21 mouse cellular contexts compared by ENCODE assay signal in genomic region chr5:73690146-73690545, GRCm38 (mm10). TPM values are rescaled to one million over a fixed set of nuclear protein-coding genes. Genes with fewer than 3 reads are reported as not detected.
DNase-seq lines count a peak whose midpoint lies in the region; ATAC-seq and TF ChIP-seq lines count a peak whose summit lies in the region.
"Had no signal": no experiment of that assay in that cellular context is flagged by ENCODE, and none has a peak within 500 bp of the region (broad histone marks: within the 10 kb centered on the region; RNA-seq: fewer than 3 reads in every experiment).

No protein-coding gene starts in this region.

- H3K27me3 ChIP-seq in liver, adult 2 months (ENCODE audit: control insufficient read depth, insufficient read depth, low read length), result no peaks in the 10 kb centered on the region
- H3K27me3 ChIP-seq in liver, embryonic 12.5 days (replicated peaks), result no peaks in the 10 kb centered on the region
- H3K27me3 ChIP-seq in heart, embryonic 10.5 days (ENCODE audit: insufficient read depth, poor library complexity, severe bottlenecking), result no peaks in the 10 kb centered on the region
- H3K27me3 ChIP-seq in stomach, embryonic 14.5 days (ENCODE audit: control insufficient read depth, insufficient read depth, low read length), result no peaks in the 10 kb centered on the region
- H3K27me3 ChIP-seq in kidney, embryonic 14.5 days (ENCODE audit: control insufficient read depth, insufficient read depth, low read length), result no peaks in the 10 kb centered on the region
- no peaks in the 10 kb centered on the region for H3K27me3 ChIP-seq in forebrain, embryonic 10.5 days (ENCODE audit: poor library complexity, severe bottlenecking)
- H3K27me3 ChIP-seq: embryonic facial prominence, embryonic 13.5 days had no signal

- H3K4me1 ChIP-seq in liver, adult 2 months (ENCODE audit: control insufficient read depth, insufficient read depth, low read length), result no peaks in the 10 kb centered on the region
- no peaks in the 10 kb centered on the region for H3K4me1 ChIP-seq in liver, embryonic 12.5 days
- peaks cover 40% of the 10 kb centered on the region for H3K4me1 ChIP-seq in heart, embryonic 10.5 days
- H3K4me1 ChIP-seq in stomach, embryonic 14.5 days (ENCODE audit: control insufficient read depth, insufficient read depth, low read length), result peaks cover 9% of the 10 kb centered on the region; the same call in 1 of the 2 replicates
- H3K4me1 ChIP-seq in kidney, embryonic 14.5 days (ENCODE audit: control insufficient read depth, insufficient read depth, low read length), result no peaks in the 10 kb centered on the region
- H3K4me1 ChIP-seq in forebrain, embryonic 10.5 days, result peaks cover 21% of the 10 kb centered on the region

- no peaks in the 10 kb centered on the region for H3K9me3 ChIP-seq in liver, embryonic 12.5 days (replicated peaks)
- H3K9me3 ChIP-seq in heart, embryonic 10.5 days, result no peaks in the 10 kb centered on the region
- no peaks in the 10 kb centered on the region for H3K9me3 ChIP-seq in stomach, embryonic 14.5 days (ENCODE audit: control insufficient read depth, low read depth, low read length)
- no peaks in the 10 kb centered on the region for H3K9me3 ChIP-seq in kidney, embryonic 14.5 days (ENCODE audit: control insufficient read depth, low read length)
- H3K9me3 ChIP-seq in forebrain, embryonic 10.5 days, result no peaks in the 10 kb centered on the region
- H3K9me3 ChIP-seq: embryonic facial prominence, embryonic 13.5 days; midbrain, embryonic 10.5 days had no signal

- H3K27ac ChIP-seq in liver, adult 2 months (replicated peaks; ENCODE audit: insufficient read depth, low read depth, low read length), result no peak overlapping the region
- H3K27ac ChIP-seq in liver, embryonic 12.5 days, result no peak overlapping the region
- H3K27ac ChIP-seq in heart, embryonic 10.5 days, result peak overlapping the region; percentile 44
- H3K27ac ChIP-seq in stomach, embryonic 14.5 days (ENCODE audit: low read length), result no peak overlapping the region
- no peak overlapping the region for H3K27ac ChIP-seq in kidney, embryonic 14.5 days (ENCODE audit: low read depth, low read length)
- no peak overlapping the region for H3K27ac ChIP-seq in forebrain, embryonic 10.5 days
- H3K27ac ChIP-seq: embryonic facial prominence, embryonic 13.5 days; midbrain, embryonic 10.5 days had no signal

- no peak for TF ChIP-seq POLR2A in liver, adult 2 months (IDR thresholded peaks at IDR 0.05; ENCODE audit: extremely low read depth, insufficient read depth, low read length)

- 38% methylated on average over 2 of the region's 2 CpGs for WGBS in liver, adult 2 months
- 48% methylated on average over 2 of the region's 2 CpGs for WGBS in liver, embryonic 12.5 days (ENCODE audit: insufficient replicate concordance)
- WGBS in heart, embryonic 10.5 days, result 43% methylated on average over 2 of the region's 2 CpGs
- 42% methylated on average over 2 of the region's 2 CpGs for WGBS in stomach, embryonic 14.5 days
- 51% methylated on average over 2 of the region's 2 CpGs for WGBS in kidney, embryonic 14.5 days
- WGBS in forebrain, embryonic 10.5 days, result 65% methylated on average over 2 of the region's 2 CpGs

- peak; percentile 28 for DNase-seq in liver, adult 2 months (ENCODE audit: extremely low read depth, low read depth, low spot score)
- DNase-seq in heart, embryonic 10.5 days (ENCODE audit: low spot score), result no peak
- DNase-seq in heart, postnatal 4 days, result peak; percentile 43
- no peak for DNase-seq in forebrain, embryonic 10.5 days (ENCODE audit: extremely low spot score, low spot score)
- DNase-seq in kidney, adult 11 months, result no peak
- DNase-seq: adrenal gland, postnatal 14 days; B cell, adult 2 months; cerebellum, postnatal 36 days; kidney, postnatal 25 days; lung, adult 18-20 months; right cerebral cortex, adult 18-20 months; thymus, adult 18-20 months had no signal

- H3K79me2 ChIP-seq in liver, adult 2 months (ENCODE audit: control insufficient read depth, insufficient read depth, low read length), result no peaks in the 10 kb centered on the region

- no peak overlapping the region for H3K4me3 ChIP-seq in liver, adult 2 months (ENCODE audit: insufficient read depth, low read depth, low read length)
- no peak overlapping the region for H3K4me3 ChIP-seq in liver, embryonic 12.5 days
- no peak overlapping the region for H3K4me3 ChIP-seq in heart, embryonic 10.5 days
- H3K4me3 ChIP-seq in stomach, embryonic 14.5 days (ENCODE audit: low read depth, low read length), result no peak overlapping the region
- no peak overlapping the region for H3K4me3 ChIP-seq in kidney, embryonic 14.5 days (ENCODE audit: low read length)
- no peak overlapping the region for H3K4me3 ChIP-seq in forebrain, embryonic 10.5 days
- H3K4me3 ChIP-seq: embryonic facial prominence, embryonic 13.5 days; midbrain, embryonic 10.5 days; myocyte had no signal

- no peak overlapping the region for H3K9ac ChIP-seq in liver, adult 2 months (ENCODE audit: low read depth, low read length)
- H3K9ac ChIP-seq in liver, embryonic 12.5 days, result no peak overlapping the region
- H3K9ac ChIP-seq in stomach, embryonic 14.5 days (replicated peaks; ENCODE audit: low read depth, low read length), result no peak overlapping the region
- no peak overlapping the region for H3K9ac ChIP-seq in kidney, embryonic 14.5 days (ENCODE audit: low read depth, low read length)
- H3K9ac ChIP-seq: embryonic facial prominence, embryonic 13.5 days had no signal

- TF ChIP-seq CTCF in liver, adult 2 months (IDR thresholded peaks at IDR 0.05; ENCODE audit: low read depth, low read length), result no peak

- ATAC-seq in liver, embryonic 12.5 days, result no peak; the same call in 1 of the 2 replicates
- ATAC-seq in stomach, embryonic 14.5 days (ENCODE audit: insufficient number of reproducible peaks, insufficient read depth, low FRiP score, low read depth), result peak; percentile 56; the same call in 1 of the 2 replicates
- ATAC-seq in kidney, embryonic 14.5 days (ENCODE audit: low FRiP score, low TSS enrichment), result no peak
- ATAC-seq: forebrain, embryonic 14.5 days had no signal

- H3K36me3 ChIP-seq in liver, adult 2 months (ENCODE audit: control insufficient read depth, insufficient read depth, low read length), result no peaks in the 10 kb centered on the region
- no peaks in the 10 kb centered on the region for H3K36me3 ChIP-seq in liver, embryonic 12.5 days
- H3K36me3 ChIP-seq in heart, embryonic 10.5 days, result no peaks in the 10 kb centered on the region
- no peaks in the 10 kb centered on the region for H3K36me3 ChIP-seq in stomach, embryonic 14.5 days (ENCODE audit: control insufficient read depth, insufficient read depth, low read length)
- no peaks in the 10 kb centered on the region for H3K36me3 ChIP-seq in kidney, embryonic 14.5 days (ENCODE audit: control insufficient read depth, insufficient read depth, low read length)
- no peaks in the 10 kb centered on the region for H3K36me3 ChIP-seq in forebrain, embryonic 10.5 days (replicated peaks)
- H3K36me3 ChIP-seq: embryonic facial prominence, embryonic 13.5 days; midbrain, embryonic 10.5 days had no signal

- no peak overlapping the region for H3K4me2 ChIP-seq in liver, embryonic 12.5 days
- no peak overlapping the region for H3K4me2 ChIP-seq in stomach, embryonic 14.5 days (replicated peaks; ENCODE audit: low read depth, low read length)
- no peak overlapping the region for H3K4me2 ChIP-seq in kidney, embryonic 14.5 days (replicated peaks; ENCODE audit: low read depth, low read length)
- H3K4me2 ChIP-seq: embryonic facial prominence, embryonic 13.5 days had no signal

RNA-seq across cellular contexts. Expression of gene Spata18, which starts 39.0 kb away (rescaled TPM):
- not detected in 2 replicates for total RNA-seq in liver, adult 2 months (2014; rRNA removed)
- polyA plus RNA-seq in liver, adult 2 months (2012; rRNA removed), result not detected in 2 replicates
- not detected in 2 replicates for polyA plus RNA-seq in liver, embryonic 12.5 days (2016; fragmentation: Nextera tagmentation; extraction: Ambion mirVana)
- not detected in 2 replicates for polyA plus RNA-seq in heart, embryonic 10.5 days (2016; fragmentation: Nextera tagmentation; extraction: Ambion mirVana)
- total RNA-seq in heart, postnatal 4 days (2021), result 1 to 10 TPM; 2.0 to 2.7 TPM
- 0.21 and 0.36 TPM in 2 replicates for polyA plus RNA-seq in stomach, embryonic 14.5 days (2014; fragmentation: Nextera tagmentation; extraction: Ambion mirVana)
- polyA plus RNA-seq in kidney, embryonic 14.5 days (2014; fragmentation: Nextera tagmentation; extraction: Ambion mirVana), result 0.16 and 0.20 TPM in 2 replicates
- polyA plus RNA-seq in forebrain, embryonic 10.5 days (2016; fragmentation: Nextera tagmentation; extraction: Ambion mirVana), result 0.09 TPM in 1 of 2 replicates, not detected in the other
- total RNA-seq: adrenal gland, postnatal 14 days; granulocyte monocyte progenitor cell, adult 5-6 weeks had no signal
- polyA plus RNA-seq: midbrain, embryonic 10.5 days; myocyte; spleen, adult 2 months had no signal

RNA-seq across cellular contexts. Expression of gene Sgcb, which starts 42.6 kb away (rescaled TPM):
- total RNA-seq in liver, adult 2 months (2014; rRNA removed), result 1.6 and 1.8 TPM in 2 replicates
- polyA plus RNA-seq in liver, adult 2 months (2012; rRNA removed), result 0.62 and 0.80 TPM in 2 replicates
- 4.5 and 4.7 TPM in 2 replicates for polyA plus RNA-seq in liver, embryonic 12.5 days (2016; fragmentation: Nextera tagmentation; extraction: Ambion mirVana)
- polyA plus RNA-seq in heart, embryonic 10.5 days (2016; fragmentation: Nextera tagmentation; extraction: Ambion mirVana), result 22.8 and 26.0 TPM in 2 replicates
- 10 to 100 TPM; 58.7 to 61.2 TPM for total RNA-seq in heart, postnatal 4 days (2021)
- polyA plus RNA-seq in stomach, embryonic 14.5 days (2014; fragmentation: Nextera tagmentation; extraction: Ambion mirVana), result 30.6 and 32.1 TPM in 2 replicates
- polyA plus RNA-seq in kidney, embryonic 14.5 days (2014; fragmentation: Nextera tagmentation; extraction: Ambion mirVana), result 16.7 and 23.2 TPM in 2 replicates
- 19.7 and 20.4 TPM in 2 replicates for polyA plus RNA-seq in forebrain, embryonic 10.5 days (2016; fragmentation: Nextera tagmentation; extraction: Ambion mirVana)

RNA-seq across cellular contexts. Expression of gene Lrrc66, which starts 57.8 kb away (rescaled TPM):
- total RNA-seq in liver, adult 2 months (2014; rRNA removed), result 0.34 TPM in 1 of 2 replicates, not detected in the other
- polyA plus RNA-seq in liver, adult 2 months (2012; rRNA removed), result 0.02 TPM in 1 of 2 replicates, not detected in the other
- polyA plus RNA-seq in liver, embryonic 12.5 days (2016; fragmentation: Nextera tagmentation; extraction: Ambion mirVana), result 0.13 and 0.29 TPM in 2 replicates
- polyA plus RNA-seq in heart, embryonic 10.5 days (2016; fragmentation: Nextera tagmentation; extraction: Ambion mirVana), result 0.04 and 0.11 TPM in 2 replicates
- under 1 TPM in 1 of 2 experiments, not detected in 1; 0.32 TPM for total RNA-seq in heart, postnatal 4 days (2021)
- 0.82 TPM in 1 of 2 replicates, not detected in the other for polyA plus RNA-seq in stomach, embryonic 14.5 days (2014; fragmentation: Nextera tagmentation; extraction: Ambion mirVana)
- polyA plus RNA-seq in kidney, embryonic 14.5 days (2014; fragmentation: Nextera tagmentation; extraction: Ambion mirVana), result 0.06 TPM in 1 of 2 replicates, not detected in the other
- not detected in 2 replicates for polyA plus RNA-seq in forebrain, embryonic 10.5 days (2016; fragmentation: Nextera tagmentation; extraction: Ambion mirVana)
- total RNA-seq: adrenal gland, postnatal 14 days had no signal
- polyA plus RNA-seq: embryonic facial prominence, embryonic 13.5 days; forebrain, embryonic 14.5 days; myocyte; spleen, adult 2 months had no signal

Comparison
In these comparisons a context has a peak if more than half of its experiments do, and no peak if none do; other contexts are left out.
1. DNase-seq: peak in liver, adult 2 months (single experiment) and heart, postnatal 4 days (single experiment); none in heart, embryonic 10.5 days (single experiment), forebrain, embryonic 10.5 days (single experiment) and kidney, adult 11 months (single experiment).